Mouse (Mus musculus) liver, embryonic 14.5 days (tissue): ENCODE measurements around the gene Tnfrsf9.

ENCODE experiments used
- CTCF ChIP-seq: IDR thresholded peaks from 2 replicates; pipeline ENCODE4 v1.5.1; 2016; ENCODE audit warnings: antibody characterized with exemption, low read depth, control low read depth
- EP300 ChIP-seq: IDR thresholded peaks from 2 replicates; pipeline ENCODE4 v1.6.1; 2016; ENCODE audit warnings: antibody characterized with exemption, low read depth

- TF ChIP-seq CTCF (peak; percentile 58), EP300 (no peak)
Observed at GRCm38 (mm10) chr4:150909451-150910156, 4.8 kb upstream of the Tnfrsf9 start.
